Mouse (Mus musculus) heart, embryonic 11.5 days (tissue): ENCODE results near the gene Nudt9. TPM values are rescaled to one million over a fixed set of nuclear protein-coding genes. Genes with fewer than 3 reads are reported as not detected.

ENCODE experiments used
- ATAC-seq: fragments of 200-750 bp; cut with Nextera tagmentation; replicated peaks from 2 replicates; pipeline ENCODE4 v1.8.0; 2017; ENCODE audit warnings: moderate library complexity; ENCODE audit not compliant: insufficient number of reproducible peaks, low FRiP score, low TSS enrichment
- H3K27ac ChIP-seq: fragments of 300-500 bp; sonication (generic); 2 replicates; pipeline ENCODE4 v1.5.1; 2014; ENCODE audit warnings: mild to moderate bottlenecking, low read depth, low read length
- H3K27me3 ChIP-seq: fragments of 300-500 bp; sonication (generic); 2 replicates; pipeline ENCODE4 v1.6.1; 2014; ENCODE audit warnings: mild to moderate bottlenecking, low read length, mixed read lengths; ENCODE audit not compliant: control insufficient read depth, insufficient read depth
- H3K36me3 ChIP-seq: fragments of 300-500 bp; sonication (generic); 2 replicates; pipeline ENCODE4 v1.6.1; 2014; ENCODE audit warnings: mild to moderate bottlenecking, low read length, moderate library complexity, mixed read lengths; ENCODE audit not compliant: control insufficient read depth, insufficient read depth
- H3K4me1 ChIP-seq: fragments of 300-500 bp; sonication (generic); 2 replicates; pipeline ENCODE4 v1.6.1; 2014; ENCODE audit warnings: low read length; ENCODE audit not compliant: control insufficient read depth, insufficient read depth
- H3K4me2 ChIP-seq: fragments of 300-500 bp; sonication (generic); 2 replicates; pipeline ENCODE4 v1.6.1; 2014; ENCODE audit warnings: mild to moderate bottlenecking, moderate library complexity
- H3K4me3 ChIP-seq: fragments of 300-500 bp; sonication (generic); 2 replicates; pipeline ENCODE4 v1.5.1; 2014; ENCODE audit warnings: low read depth, low read length
- H3K9ac ChIP-seq: fragments of 300-500 bp; sonication (generic); 2 replicates; pipeline ENCODE4 v1.6.1; 2014; ENCODE audit warnings: mild to moderate bottlenecking, low read depth, low read length, moderate library complexity
- H3K9me3 ChIP-seq: fragments of 300-500 bp; sonication (generic); replicated peaks from 2 replicates; pipeline ENCODE4 v1.6.1; 2016; ENCODE audit warnings: low read length; ENCODE audit not compliant: control insufficient read depth
- WGBS: fragments of 180-500 bp; shearing (Covaris S2); extraction: QIAGEN DNeasy Blood & Tissue Kit; methylation state at CpG from one replicate; pipeline ENCODE4 v1.1.7; 2014; ENCODE audit not compliant: insufficient replicate concordance; 5-methylcytosine and 5-hydroxymethylcytosine counted together
- polyA plus RNA-seq: library from polyadenylated mRNA; unstranded; fragments of >200 nt; fragmentation: Nextera tagmentation; extraction: Ambion mirVana; gene quantifications from 2 replicates; pipeline ENCODE4 v1.2.1, GENCODE M21; 2014

The Nudt9 gene
- polyA plus RNA-seq, 1 experiment from 2014 or later, result 51.8 TPM

DNA sequence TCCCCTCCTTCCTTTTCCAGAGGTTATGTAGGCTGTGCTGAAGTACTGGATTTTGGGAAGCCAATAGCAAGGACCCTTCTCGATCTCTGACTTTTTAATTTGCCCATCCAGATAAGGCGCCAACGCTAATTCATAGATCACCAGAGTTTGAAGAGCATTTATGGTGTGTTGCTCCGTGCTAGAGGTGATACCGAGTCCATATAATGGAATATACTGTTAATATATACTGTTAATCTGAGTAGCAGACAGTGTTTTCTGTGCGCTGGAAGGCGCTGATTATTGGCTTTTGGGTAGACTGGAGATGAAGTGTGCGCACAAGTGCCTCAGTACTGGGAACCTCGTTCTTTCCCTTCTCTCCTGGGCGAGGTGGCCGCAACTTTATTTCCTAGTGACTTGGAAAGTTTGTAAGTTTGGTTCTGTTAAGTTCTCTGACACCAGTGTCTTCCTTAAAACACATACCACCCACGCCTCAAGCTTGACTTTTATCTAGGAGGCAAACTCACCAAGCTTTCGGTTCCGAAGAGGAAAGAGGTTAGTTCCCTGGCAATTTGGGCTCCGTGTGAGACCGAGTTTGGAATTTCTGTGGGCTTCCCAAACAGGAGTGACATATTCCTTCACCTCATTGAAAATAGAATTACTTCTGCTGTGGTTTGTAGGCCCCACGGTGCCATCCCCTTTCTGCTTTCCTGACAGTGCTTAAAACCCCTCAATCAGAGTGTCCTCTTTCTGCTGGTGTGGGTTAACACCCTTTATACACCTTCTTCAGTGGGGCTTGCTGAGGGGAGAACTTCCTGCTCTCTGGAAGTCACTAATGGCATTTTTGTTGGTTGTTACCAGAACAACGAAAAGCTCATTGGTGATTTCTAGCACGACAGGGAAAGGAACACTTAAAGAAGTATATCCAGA, 1.3 kb downstream of the Nudt9 start:
- ATAC-seq, result 0 out of 2 replicates have a peak, but pooled peaks have one; percentile 3
- Histone ChIP-seq H3K4me3 (peak overlapping the region; percentile 90), H3K4me1 (peaks cover 15% of the 10 kb centered on the region; the same call in 1 of the 2 replicates), H3K4me2 (peak overlapping the region; percentile 82), H3K36me3 (peaks cover 8% of the 10 kb centered on the region), H3K27ac (peak overlapping the region; percentile 87), H3K27me3 (no peaks in the 10 kb centered on the region), H3K9me3 (no peaks in the 10 kb centered on the region), H3K9ac (peak overlapping the region; percentile 92)
- WGBS, result 5% methylated on average over 19 of the region's 19 CpGs

DNA sequence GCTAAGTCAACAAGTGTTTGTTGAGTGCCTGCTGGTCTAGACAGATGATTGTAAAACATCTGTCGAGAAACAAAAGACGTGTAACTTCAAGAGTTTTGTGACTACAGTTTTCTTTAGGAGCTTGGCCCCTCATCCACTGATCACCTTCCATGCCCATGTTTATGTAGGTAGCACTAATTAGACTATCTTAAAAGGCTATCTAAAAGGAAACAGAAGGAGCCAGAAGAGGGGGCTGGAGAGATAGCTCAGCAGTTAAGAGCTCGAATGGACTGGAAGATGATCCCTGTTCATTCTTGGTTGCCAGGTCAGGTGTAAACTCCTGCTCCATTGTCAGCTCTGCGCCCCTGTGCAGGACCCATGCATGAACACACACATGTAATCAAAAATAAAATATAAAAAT, 2.0 kb downstream of the Nudt9 start:
- no peak for ATAC-seq
- H3K4me2 ChIP-seq, result peak overlapping the region; percentile 82
- H3K36me3 ChIP-seq, result peaks cover 8% of the 10 kb centered on the region
- peak overlapping the region; percentile 22; the same call in 1 of the 2 replicates for H3K9ac ChIP-seq
- 45% methylated on average over 4 of the region's 4 CpGs for WGBS
- no peaks in the 10 kb centered on the region for H3K9me3 ChIP-seq
- H3K27me3 ChIP-seq, result no peaks in the 10 kb centered on the region
- H3K4me1 ChIP-seq, result peaks cover 12% of the 10 kb centered on the region; the same call in 1 of the 2 replicates
- H3K27ac ChIP-seq, result no peak overlapping the region
- peak overlapping the region; percentile 90 for H3K4me3 ChIP-seq

DNA sequence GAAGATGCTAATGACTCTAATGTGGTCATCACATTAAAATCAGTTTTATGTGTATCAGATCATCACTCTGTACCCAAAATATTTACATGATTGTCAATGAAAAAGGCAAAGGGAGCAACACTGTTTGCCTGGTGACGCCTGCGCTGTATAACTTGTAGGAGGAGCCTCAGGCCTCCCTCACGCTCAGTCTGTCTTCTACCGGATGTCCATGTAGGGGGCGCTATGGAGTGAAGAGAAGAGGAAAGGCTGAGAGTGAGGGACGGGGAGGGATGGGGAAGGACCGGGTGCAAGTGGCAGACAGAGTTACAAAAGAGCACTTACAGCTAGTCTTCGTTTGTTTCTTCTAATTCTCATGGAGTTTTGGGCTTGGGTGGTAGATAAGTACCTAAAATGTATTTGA, 6.8 kb downstream of the Nudt9 start:
- Histone ChIP-seq H3K4me3 (no peak overlapping the region), H3K36me3 (peaks cover 8% of the 10 kb centered on the region), H3K9ac (no peak overlapping the region), H3K27ac (no peak overlapping the region), H3K27me3 (no peaks in the 10 kb centered on the region), H3K4me1 (0 out of 2 replicates have a peak, but pooled peaks cover 2% of the 10 kb centered on the region), H3K4me2 (no peak overlapping the region), H3K9me3 (no peaks in the 10 kb centered on the region)
- WGBS, result 60% methylated on average over 8 of the region's 8 CpGs
- no peak for ATAC-seq

DNA sequence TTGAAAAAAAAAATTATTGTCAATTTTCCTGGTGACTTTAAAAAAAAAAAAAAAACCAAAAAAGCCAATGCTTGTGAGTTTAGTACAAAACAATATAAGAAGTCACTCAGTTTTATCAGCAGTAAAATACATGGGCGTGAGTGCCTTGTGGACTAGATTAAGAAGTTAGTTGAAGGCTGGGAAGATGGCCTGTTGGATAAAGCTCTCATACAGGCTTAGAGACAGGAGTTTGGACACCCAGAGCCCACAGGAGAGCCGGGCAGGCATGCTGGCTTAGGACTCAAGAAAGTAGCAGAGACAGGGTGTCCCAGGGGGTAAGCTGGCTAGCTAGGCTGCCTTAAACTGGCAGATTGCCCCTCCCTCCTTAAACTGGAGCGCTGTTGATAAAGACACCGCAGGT, 8.8 kb downstream of the Nudt9 start:
- WGBS, result 85% methylated on average over 4 of the region's 4 CpGs
- Histone ChIP-seq H3K36me3 (peaks cover 8% of the 10 kb centered on the region), H3K4me2 (no peak overlapping the region), H3K27me3 (no peaks in the 10 kb centered on the region), H3K9ac (no peak overlapping the region), H3K4me3 (no peak overlapping the region), H3K9me3 (no peaks in the 10 kb centered on the region), H3K4me1 (no peaks in the 10 kb centered on the region), H3K27ac (no peak overlapping the region)
- ATAC-seq, result no peak

DNA sequence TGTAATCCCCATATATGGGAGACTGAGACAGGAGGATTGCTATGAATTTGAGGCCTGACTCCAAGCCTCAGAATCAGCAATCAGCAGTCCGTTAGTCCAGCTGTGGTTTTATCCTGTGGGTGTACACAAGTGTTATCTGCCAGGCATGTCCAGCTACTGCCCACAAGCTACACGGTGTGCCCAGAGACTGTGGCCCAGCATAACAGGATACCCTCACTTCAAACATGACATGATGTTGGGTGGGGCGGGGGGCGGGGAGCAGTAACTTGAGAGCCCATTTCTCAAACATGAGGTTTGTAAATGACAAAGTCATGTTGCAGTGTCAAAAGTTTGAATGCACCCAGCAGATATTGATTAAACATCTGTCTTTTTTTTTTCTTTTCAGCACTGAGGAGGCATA, 9.7 kb downstream of the Nudt9 start:
- no peak for ATAC-seq
- Histone ChIP-seq H3K4me3 (no peak overlapping the region), H3K4me2 (no peak overlapping the region), H3K27ac (no peak overlapping the region), H3K36me3 (peaks cover 12% of the 10 kb centered on the region), H3K9me3 (no peaks in the 10 kb centered on the region), H3K27me3 (no peaks in the 10 kb centered on the region), H3K4me1 (no peaks in the 10 kb centered on the region), H3K9ac (no peak overlapping the region)
- WGBS, result 82% methylated on average over 4 of the region's 4 CpGs

DNA sequence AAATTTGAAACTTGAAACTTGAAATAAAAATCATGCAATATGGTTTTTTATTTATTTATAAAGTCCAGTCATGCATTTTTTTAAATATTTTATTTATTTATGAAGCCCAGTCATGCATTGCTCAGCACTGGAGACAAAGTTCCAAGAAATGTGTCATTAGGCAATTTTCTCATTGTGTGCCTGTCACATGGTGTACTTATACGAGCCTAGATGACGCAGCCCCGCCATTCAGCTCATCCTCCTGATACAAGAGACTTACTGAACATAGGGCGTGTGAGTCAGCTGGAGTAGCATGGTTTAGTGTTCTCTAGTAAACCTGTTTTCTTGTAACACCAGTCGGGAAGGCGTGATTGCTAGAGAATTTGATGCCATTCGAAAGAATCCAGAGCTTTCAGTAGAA, 10.2 kb downstream of the Nudt9 start:
- 87% methylated on average over 7 of the region's 7 CpGs for WGBS
- no peaks in the 10 kb centered on the region for H3K27me3 ChIP-seq
- H3K4me1 ChIP-seq, result no peaks in the 10 kb centered on the region
- H3K9me3 ChIP-seq, result no peaks in the 10 kb centered on the region
- H3K4me3 ChIP-seq, result no peak overlapping the region
- no peak overlapping the region for H3K27ac ChIP-seq
- ATAC-seq, result no peak
- peaks cover 12% of the 10 kb centered on the region for H3K36me3 ChIP-seq
- no peak overlapping the region for H3K9ac ChIP-seq
- no peak overlapping the region for H3K4me2 ChIP-seq

DNA sequence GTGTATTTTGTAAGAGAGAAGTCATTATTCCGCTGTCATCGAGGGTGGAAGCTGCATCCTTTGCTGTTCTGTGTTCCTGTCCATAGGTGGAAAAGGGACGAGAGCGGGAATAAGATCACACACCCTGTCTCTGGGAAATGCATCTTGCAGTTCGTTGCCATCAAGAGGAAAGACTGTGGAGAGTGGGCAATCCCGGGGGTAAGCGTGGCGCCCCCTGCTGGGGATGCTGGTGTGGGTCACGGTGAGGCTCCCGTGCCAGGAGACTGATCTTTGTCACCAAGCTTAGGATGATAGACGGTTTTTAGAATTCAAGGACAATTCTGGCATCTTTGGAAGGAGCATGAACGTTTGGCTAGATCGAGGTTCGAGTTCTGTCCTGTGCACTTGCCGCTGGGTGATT, 11.9 kb downstream of the Nudt9 start:
- WGBS, result 64% methylated on average over 15 of the region's 15 CpGs
- Histone ChIP-seq H3K9me3 (no peaks in the 10 kb centered on the region), H3K27ac (no peak overlapping the region), H3K36me3 (peaks cover 10% of the 10 kb centered on the region), H3K4me2 (no peak overlapping the region), H3K4me1 (no peaks in the 10 kb centered on the region), H3K27me3 (no peaks in the 10 kb centered on the region), H3K4me3 (no peak overlapping the region), H3K9ac (no peak overlapping the region)
- ATAC-seq, result no peak

DNA sequence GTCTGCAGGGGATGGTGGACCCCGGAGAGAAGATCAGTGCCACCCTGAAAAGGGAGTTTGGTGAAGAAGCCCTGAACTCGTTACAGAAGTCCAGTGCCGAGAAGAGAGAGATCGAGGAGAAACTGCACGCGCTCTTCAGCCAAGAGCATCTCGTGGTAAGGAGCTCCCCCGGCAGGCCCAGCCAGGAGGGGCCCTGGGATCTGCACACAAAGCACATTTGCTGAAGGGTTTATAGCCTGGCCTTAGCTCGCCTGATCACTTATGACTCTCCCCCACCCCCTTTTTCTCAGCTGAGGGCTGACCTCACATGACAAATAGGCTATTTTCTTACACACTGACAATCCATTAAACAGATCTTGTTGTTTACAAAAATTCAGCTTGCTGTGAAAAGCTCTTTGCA, 13.5 kb downstream of the Nudt9 start:
- H3K27me3 ChIP-seq, result no peaks in the 10 kb centered on the region
- H3K36me3 ChIP-seq, result peaks cover 13% of the 10 kb centered on the region
- no peaks in the 10 kb centered on the region for H3K4me1 ChIP-seq
- H3K4me2 ChIP-seq, result no peak overlapping the region
- H3K9me3 ChIP-seq, result no peaks in the 10 kb centered on the region
- no peak overlapping the region for H3K9ac ChIP-seq
- no peak overlapping the region for H3K27ac ChIP-seq
- ATAC-seq, result no peak
- no peak overlapping the region for H3K4me3 ChIP-seq
- 85% methylated on average over 9 of the region's 9 CpGs for WGBS

DNA sequence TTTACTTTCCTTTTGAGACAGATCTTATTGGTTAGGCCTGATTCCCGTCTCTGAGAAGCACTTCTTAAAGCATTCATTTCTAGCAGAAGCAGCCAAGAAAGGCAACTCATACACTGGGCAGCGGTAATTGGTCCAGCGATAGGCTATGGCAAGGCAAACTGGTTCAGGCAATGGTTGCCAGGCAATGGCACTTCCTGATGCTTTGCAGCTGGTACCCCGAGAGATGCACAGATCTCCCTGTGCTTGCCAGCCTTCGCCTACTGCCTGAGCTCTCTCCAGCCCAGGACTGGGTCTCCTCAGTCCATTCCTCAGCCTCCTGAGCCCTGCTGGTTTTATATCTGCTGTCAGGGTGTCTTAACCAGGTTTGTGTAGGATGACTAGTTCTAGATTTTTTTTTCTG, 14.3 kb downstream of the Nudt9 start:
- H3K4me1 ChIP-seq, result no peaks in the 10 kb centered on the region
- H3K9ac ChIP-seq, result no peak overlapping the region
- 94% methylated on average over 5 of the region's 5 CpGs for WGBS
- no peak overlapping the region for H3K27ac ChIP-seq
- no peak for ATAC-seq
- no peak overlapping the region for H3K4me2 ChIP-seq
- peaks cover 17% of the 10 kb centered on the region for H3K36me3 ChIP-seq
- H3K27me3 ChIP-seq, result no peaks in the 10 kb centered on the region
- no peaks in the 10 kb centered on the region for H3K9me3 ChIP-seq
- H3K4me3 ChIP-seq, result no peak overlapping the region
